Mouse (Mus musculus): ENCODE measurements around the gene Spocd1. TPM values are rescaled to one million over a fixed set of nuclear protein-coding genes. Genes with fewer than 3 reads are reported as not detected.

Gene Spocd1
- polyA plus RNA-seq, 1 experiment from 2014 or later = 0.06 TPM

GRCm38 (mm10) chr4:129906016-129906415, 23.0 kb upstream of the Spocd1 start:
- H3K4me2 ChIP-seq (replicated peaks) = no peak overlapping the region
- H3K27me3 ChIP-seq = no peaks in the 10 kb centered on the region
- H3K36me3 ChIP-seq = no peaks in the 10 kb centered on the region
- WGBS = 52% methylated on average over 13 of the region's 13 CpGs
- no peak overlapping the region for H3K4me3 ChIP-seq
- no peak for ATAC-seq (ENCODE audit: insufficient number of reproducible peaks, insufficient read depth, low FRiP score, low TSS enrichment)
- no peak overlapping the region for H3K9ac ChIP-seq
- H3K4me1 ChIP-seq = peaks cover 10% of the 10 kb centered on the region; the same call in 1 of the 2 replicates
- H3K9me3 ChIP-seq = no peaks in the 10 kb centered on the region
- H3K27ac ChIP-seq = peak overlapping the region; percentile 50; the same call in 1 of the 2 replicates

GRCm38 (mm10) chr4:129908836-129909235, 20.2 kb upstream of the Spocd1 start:
- no peak overlapping the region for H3K9ac ChIP-seq
- H3K27ac ChIP-seq = no peak overlapping the region
- 61% methylated on average over 3 of the region's 3 CpGs for WGBS
- no peak for ATAC-seq (ENCODE audit: insufficient number of reproducible peaks, insufficient read depth, low FRiP score, low TSS enrichment)
- no peak overlapping the region for H3K4me2 ChIP-seq (replicated peaks)
- H3K4me3 ChIP-seq = no peak overlapping the region
- H3K9me3 ChIP-seq = no peaks in the 10 kb centered on the region
- H3K36me3 ChIP-seq = no peaks in the 10 kb centered on the region
- H3K27me3 ChIP-seq = no peaks in the 10 kb centered on the region
- peaks cover 17% of the 10 kb centered on the region for H3K4me1 ChIP-seq

- Histone ChIP-seq H3K36me3 (no peaks in the 10 kb centered on the region), H3K4me2 (replicated peaks) (no peak overlapping the region), H3K4me3 (no peak overlapping the region), H3K27me3 (no peaks in the 10 kb centered on the region), H3K9ac (no peak overlapping the region), H3K9me3 (no peaks in the 10 kb centered on the region), H3K4me1 (peaks cover 20% of the 10 kb centered on the region), H3K27ac (no peak overlapping the region)
- 68% methylated on average over 4 of the region's 4 CpGs for WGBS
- ATAC-seq (ENCODE audit: insufficient number of reproducible peaks, insufficient read depth, low FRiP score, low TSS enrichment) = no peak
These were observed 19.8 kb upstream of the Spocd1 start for GRCm38 (mm10) chr4:129909261-129909731.

GRCm38 (mm10) chr4:129912998-129913397, 16.1 kb upstream of the Spocd1 start:
- Histone ChIP-seq H3K4me1 (peaks cover 20% of the 10 kb centered on the region), H3K9ac (no peak overlapping the region), H3K27me3 (no peaks in the 10 kb centered on the region), H3K36me3 (no peaks in the 10 kb centered on the region), H3K27ac (no peak overlapping the region), H3K4me2 (replicated peaks) (no peak overlapping the region), H3K9me3 (no peaks in the 10 kb centered on the region), H3K4me3 (no peak overlapping the region)
- ATAC-seq (ENCODE audit: insufficient number of reproducible peaks, insufficient read depth, low FRiP score, low TSS enrichment) = no peak
- 88% methylated on average over 3 of the region's 3 CpGs for WGBS

GRCm38 (mm10) chr4:129913761-129914644, 15.0 kb upstream of the Spocd1 start:
- H3K36me3 ChIP-seq = no peaks in the 10 kb centered on the region
- H3K4me1 ChIP-seq = peaks cover 24% of the 10 kb centered on the region
- no peak overlapping the region for H3K9ac ChIP-seq
- H3K4me2 ChIP-seq (replicated peaks) = peak overlapping the region; percentile 24
- WGBS = 14% methylated on average over 16 of the region's 16 CpGs
- H3K27me3 ChIP-seq = no peaks in the 10 kb centered on the region
- no peak for ATAC-seq (ENCODE audit: insufficient number of reproducible peaks, insufficient read depth, low FRiP score, low TSS enrichment)
- H3K9me3 ChIP-seq = no peaks in the 10 kb centered on the region
- 0 out of 2 replicates have a peak overlapping the region, but pooled peaks have one; percentile 50 for H3K27ac ChIP-seq
- no peak overlapping the region for H3K4me3 ChIP-seq

GRCm38 (mm10) chr4:129914686-129915085, 14.4 kb upstream of the Spocd1 start:
- H3K36me3 ChIP-seq = no peaks in the 10 kb centered on the region
- 85% methylated on average over 4 of the region's 4 CpGs for WGBS

GRCm38 (mm10) chr4:129915349-129915988, 13.6 kb upstream of the Spocd1 start:
- Histone ChIP-seq H3K9me3 (no peaks in the 10 kb centered on the region), H3K9ac (no peak overlapping the region), H3K4me3 (no peak overlapping the region), H3K27ac (no peak overlapping the region), H3K4me2 (replicated peaks) (no peak overlapping the region), H3K36me3 (no peaks in the 10 kb centered on the region), H3K4me1 (peaks cover 25% of the 10 kb centered on the region), H3K27me3 (no peaks in the 10 kb centered on the region)
- WGBS = 92% methylated on average over 7 of the region's 7 CpGs
- ATAC-seq (ENCODE audit: insufficient number of reproducible peaks, insufficient read depth, low FRiP score, low TSS enrichment) = no peak

More at GRCm38 (mm10) chr4:129914686-129915085, 14.4 kb upstream of the Spocd1 start:
- Histone ChIP-seq H3K27ac (no peak overlapping the region), H3K4me2 (replicated peaks) (no peak overlapping the region), H3K9ac (no peak overlapping the region), H3K4me3 (no peak overlapping the region), H3K4me1 (peaks cover 25% of the 10 kb centered on the region), H3K27me3 (no peaks in the 10 kb centered on the region), H3K9me3 (no peaks in the 10 kb centered on the region)
- ATAC-seq (ENCODE audit: insufficient number of reproducible peaks, insufficient read depth, low FRiP score, low TSS enrichment) = no peak

GRCm38 (mm10) chr4:129916159-129916558, 12.9 kb upstream of the Spocd1 start:
- Histone ChIP-seq H3K9me3 (no peaks in the 10 kb centered on the region), H3K27ac (no peak overlapping the region), H3K4me2 (replicated peaks) (no peak overlapping the region), H3K4me3 (no peak overlapping the region), H3K36me3 (no peaks in the 10 kb centered on the region), H3K27me3 (no peaks in the 10 kb centered on the region), H3K9ac (no peak overlapping the region), H3K4me1 (peaks cover 31% of the 10 kb centered on the region)
- ATAC-seq (ENCODE audit: insufficient number of reproducible peaks, insufficient read depth, low FRiP score, low TSS enrichment) = no peak
- WGBS = 40% methylated on average over 2 of the region's 2 CpGs

GRCm38 (mm10) chr4:129917016-129917603, 11.9 kb upstream of the Spocd1 start:
- ATAC-seq (ENCODE audit: insufficient number of reproducible peaks, insufficient read depth, low FRiP score, low TSS enrichment) = no peak
- Histone ChIP-seq H3K27me3 (no peaks in the 10 kb centered on the region), H3K4me1 (peaks cover 34% of the 10 kb centered on the region), H3K9me3 (no peaks in the 10 kb centered on the region), H3K4me3 (no peak overlapping the region), H3K27ac (0 out of 2 replicates have a peak overlapping the region, but pooled peaks have one; percentile 23), H3K9ac (no peak overlapping the region), H3K36me3 (no peaks in the 10 kb centered on the region), H3K4me2 (replicated peaks) (no peak overlapping the region)
- WGBS = 53% methylated on average over 8 of the region's 8 CpGs

GRCm38 (mm10) chr4:129918464-129918863, 10.6 kb upstream of the Spocd1 start:
- H3K9me3 ChIP-seq = no peaks in the 10 kb centered on the region
- H3K4me1 ChIP-seq = peaks cover 32% of the 10 kb centered on the region
- WGBS = 57% methylated on average over 5 of the region's 5 CpGs
- no peak overlapping the region for H3K4me3 ChIP-seq
- H3K9ac ChIP-seq = no peak overlapping the region
- H3K27ac ChIP-seq = no peak overlapping the region
- ATAC-seq (ENCODE audit: insufficient number of reproducible peaks, insufficient read depth, low FRiP score, low TSS enrichment) = no peak
- no peaks in the 10 kb centered on the region for H3K27me3 ChIP-seq
- no peaks in the 10 kb centered on the region for H3K36me3 ChIP-seq
- no peak overlapping the region for H3K4me2 ChIP-seq (replicated peaks)

- Histone ChIP-seq H3K27me3 (no peaks in the 10 kb centered on the region), H3K4me3 (no peak overlapping the region), H3K36me3 (no peaks in the 10 kb centered on the region), H3K9ac (no peak overlapping the region), H3K4me2 (replicated peaks) (no peak overlapping the region), H3K9me3 (no peaks in the 10 kb centered on the region), H3K4me1 (peaks cover 27% of the 10 kb centered on the region), H3K27ac (no peak overlapping the region)
- WGBS = 75% methylated on average over 3 of the region's 3 CpGs
- no peak for ATAC-seq (ENCODE audit: insufficient number of reproducible peaks, insufficient read depth, low FRiP score, low TSS enrichment)
These were observed 10.1 kb upstream of the Spocd1 start for GRCm38 (mm10) chr4:129918901-129919300.
